Mouse (Mus musculus): ENCODE data around the gene Birc2. TPM values are rescaled to one million over a fixed set of nuclear protein-coding genes. Genes with fewer than 3 reads are reported as not detected.
A peak's percentile ranks its signal among the peaks of the same experiment; 100 is the strongest.

The Birc2 gene
- polyA plus RNA-seq, 1 experiment from 2014 or later: 15.6 TPM

DNA sequence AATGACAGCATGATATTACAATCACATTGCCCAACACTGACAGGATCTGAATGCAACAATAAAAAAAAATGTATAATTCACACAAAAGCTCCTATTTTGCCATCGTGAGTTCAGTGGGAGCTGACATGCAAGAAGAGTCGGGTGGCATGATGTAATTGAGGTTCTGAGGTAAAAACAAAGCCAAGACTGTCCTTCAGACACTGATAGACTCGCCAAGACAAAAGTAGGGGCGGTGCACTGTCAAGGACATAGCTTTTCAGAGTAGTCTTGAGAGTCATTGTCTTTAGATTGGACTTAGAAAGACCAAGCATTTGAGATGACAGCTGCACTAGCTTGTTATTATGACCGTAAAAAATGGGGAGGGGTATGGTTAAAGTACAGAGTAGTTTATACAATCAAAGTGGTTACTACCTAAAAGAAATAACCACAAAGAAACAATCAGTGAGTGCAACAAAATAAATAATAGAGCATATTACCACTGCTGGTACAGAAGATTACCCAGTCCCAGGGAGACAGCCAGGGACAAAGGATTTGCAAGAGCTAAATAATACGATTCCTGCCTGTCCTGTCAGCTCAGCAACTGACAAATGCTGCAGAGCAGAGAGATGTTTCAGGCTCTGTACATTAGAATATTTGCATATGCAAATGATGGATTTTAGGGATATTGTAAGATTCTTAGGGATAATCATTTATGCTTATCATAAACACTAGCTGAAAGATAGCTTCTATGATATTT lies 40.6 kb downstream of the Birc2 start:
- Histone ChIP-seq H3K9ac (no peak overlapping the region), H3K27me3 (replicated peaks) (no peaks in the 10 kb centered on the region), H3K4me3 (no peak overlapping the region), H3K27ac (no peak overlapping the region), H3K36me3 (peaks cover 41% of the 10 kb centered on the region), H3K4me2 (no peak overlapping the region), H3K9me3 (replicated peaks) (no peaks in the 10 kb centered on the region), H3K4me1 (peaks cover 10% of the 10 kb centered on the region)
- 65% methylated on average over 6 of the region's 6 CpGs for WGBS (ENCODE audit: insufficient replicate concordance)
- ATAC-seq: no peak

DNA sequence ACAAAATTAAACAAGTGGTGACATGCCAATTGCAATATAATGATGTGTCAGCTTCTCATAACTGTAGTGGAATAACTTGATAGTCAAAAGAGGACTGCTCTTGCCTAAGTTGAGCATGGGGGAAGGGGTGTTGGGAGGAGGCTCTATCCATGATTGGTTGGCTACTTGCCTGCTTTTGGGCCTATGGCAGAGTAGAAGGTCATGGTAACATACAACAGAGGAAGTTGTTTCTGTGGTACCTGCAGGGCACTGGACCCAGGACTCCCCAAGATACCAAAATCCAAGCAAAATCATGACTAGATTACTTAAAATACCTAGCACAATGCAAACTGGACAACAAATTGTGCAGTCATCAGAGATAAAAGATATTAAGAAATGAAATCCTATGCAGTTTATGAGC lies 41.3 kb downstream of the Birc2 start:
- H3K9ac ChIP-seq: no peak overlapping the region
- H3K27me3 ChIP-seq (replicated peaks): no peaks in the 10 kb centered on the region
- H3K36me3 ChIP-seq: peaks cover 48% of the 10 kb centered on the region
- peaks cover 17% of the 10 kb centered on the region for H3K4me1 ChIP-seq
- H3K9me3 ChIP-seq (replicated peaks): no peaks in the 10 kb centered on the region
- H3K27ac ChIP-seq: no peak overlapping the region
- no peak overlapping the region for H3K4me2 ChIP-seq
- H3K4me3 ChIP-seq: no peak overlapping the region
- ATAC-seq: no peak

DNA sequence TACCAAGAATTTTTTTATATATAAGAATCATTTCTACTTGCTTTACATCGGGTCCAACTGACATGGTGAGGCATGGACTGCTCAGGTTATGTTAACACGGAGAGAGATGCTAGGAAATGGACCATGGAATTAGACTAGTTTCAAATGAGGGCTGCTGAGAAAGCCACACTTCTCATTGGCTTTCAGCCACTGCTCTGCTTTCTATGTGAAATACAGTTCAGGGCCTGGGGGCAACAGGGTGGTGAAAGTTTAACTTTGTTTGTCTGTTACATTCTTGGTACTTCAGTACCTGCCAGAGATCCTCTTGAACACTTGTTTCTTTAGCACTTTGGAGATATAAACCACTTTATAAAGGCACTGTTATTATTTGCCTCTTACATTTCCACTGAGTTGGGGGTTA lies 43.3 kb downstream of the Birc2 start:
- peaks cover 34% of the 10 kb centered on the region for H3K4me1 ChIP-seq
- H3K36me3 ChIP-seq: peaks cover 55% of the 10 kb centered on the region
- no peak overlapping the region for H3K27ac ChIP-seq
- ATAC-seq: no peak
- no peak overlapping the region for H3K9ac ChIP-seq
- no peak overlapping the region for H3K4me2 ChIP-seq
- no peaks in the 10 kb centered on the region for H3K27me3 ChIP-seq (replicated peaks)
- no peak overlapping the region for H3K4me3 ChIP-seq
- 78% methylated on average over 2 of the region's 2 CpGs for WGBS (ENCODE audit: insufficient replicate concordance)
- no peaks in the 10 kb centered on the region for H3K9me3 ChIP-seq (replicated peaks)

DNA sequence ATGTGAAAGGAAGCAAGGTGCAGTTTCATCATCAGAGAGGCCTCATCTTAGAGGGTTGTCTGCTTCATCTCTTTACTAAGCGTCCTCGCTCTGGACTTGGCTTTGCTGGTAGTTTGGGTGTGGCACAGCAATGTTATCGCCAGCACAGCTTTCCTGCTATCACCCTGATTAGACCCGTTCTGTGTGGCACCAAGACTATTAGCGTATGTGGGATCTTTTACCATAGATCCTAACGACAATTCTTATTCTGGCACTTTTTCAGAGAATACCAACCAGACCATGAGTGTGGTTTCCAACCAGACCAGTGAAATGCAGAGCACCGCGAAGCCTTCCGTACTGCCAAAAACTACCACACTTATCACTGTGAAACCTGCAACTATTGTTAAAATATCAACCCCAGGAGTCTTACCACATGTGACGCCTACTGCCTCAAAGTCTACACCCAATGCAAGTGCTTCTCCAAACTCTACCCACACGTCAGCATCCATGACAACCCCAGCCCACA lies 46.2 kb downstream of the Birc2 start:
- Histone ChIP-seq H3K4me3 (peak overlapping the region; percentile 19), H3K27me3 (replicated peaks) (no peaks in the 10 kb centered on the region), H3K4me2 (peak overlapping the region; percentile 57), H3K36me3 (peaks cover 65% of the 10 kb centered on the region), H3K9me3 (replicated peaks) (no peaks in the 10 kb centered on the region), H3K4me1 (peaks cover 51% of the 10 kb centered on the region), H3K27ac (peak overlapping the region; percentile 80), H3K9ac (0 out of 2 replicates have a peak overlapping the region, but pooled peaks have one; percentile 43)
- ATAC-seq: peak; percentile 94
- WGBS (ENCODE audit: insufficient replicate concordance): 28% methylated on average over 11 of the region's 11 CpGs

DNA sequence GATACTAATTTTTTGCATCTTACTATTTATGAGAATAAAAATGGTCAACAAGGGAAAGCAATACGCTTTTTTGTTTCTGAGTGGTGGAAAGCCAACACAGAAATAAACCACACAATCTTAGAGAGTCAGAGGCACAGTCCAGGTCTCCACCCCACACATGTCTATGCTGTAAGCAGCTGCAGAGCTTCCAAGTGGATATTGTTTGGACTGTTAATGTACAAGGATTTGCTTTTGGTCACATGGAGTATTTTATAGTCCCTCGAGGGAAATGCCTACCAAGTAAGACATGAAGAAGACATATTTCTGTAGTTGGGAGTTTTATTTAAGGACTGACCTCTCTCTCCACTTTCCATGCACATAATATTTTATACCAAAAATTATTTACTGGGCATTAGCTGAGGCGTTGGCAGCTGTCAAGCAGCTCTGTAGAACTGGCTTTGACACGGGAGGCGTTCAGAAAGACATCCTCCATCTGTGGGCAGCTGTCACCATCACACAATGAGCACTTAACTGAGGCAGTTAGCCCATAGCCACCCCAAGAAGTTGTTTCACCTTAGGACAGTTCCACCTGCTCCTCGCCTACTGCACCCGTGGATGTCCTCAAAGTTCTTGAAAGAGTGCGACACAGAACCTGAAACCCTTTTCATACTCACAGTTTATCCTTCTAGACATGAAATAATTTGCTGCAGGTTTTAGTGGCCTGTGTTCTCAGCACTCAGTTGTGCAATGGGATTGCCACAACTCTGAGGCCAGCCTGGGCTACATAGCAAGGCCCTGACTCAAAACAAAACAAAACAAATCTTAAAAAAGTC lies 46.9 kb downstream of the Birc2 start:
- H3K27ac ChIP-seq: peak overlapping the region; percentile 80
- peak; percentile 34 for ATAC-seq

DNA sequence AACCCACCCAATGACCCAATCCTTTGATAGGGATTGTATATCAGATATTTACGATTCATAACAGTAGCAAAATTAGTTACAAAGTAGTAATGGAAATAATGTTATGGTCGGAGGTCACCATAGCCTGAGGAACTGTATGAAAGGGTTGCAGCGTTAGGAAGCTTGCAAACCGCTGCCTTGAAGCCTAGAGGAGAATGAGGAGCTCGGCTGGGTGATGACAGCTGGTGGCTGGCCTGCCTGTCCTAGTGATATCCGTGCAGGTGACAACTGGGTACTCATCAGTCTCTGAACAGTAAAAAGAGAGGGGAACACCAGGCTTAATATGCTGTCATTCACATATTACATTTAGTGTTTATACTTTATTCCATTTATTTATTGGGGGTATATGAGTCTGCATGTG lies 48.5 kb downstream of the Birc2 start:
- Histone ChIP-seq H3K4me3 (no peak overlapping the region), H3K4me2 (no peak overlapping the region), H3K36me3 (peaks cover 72% of the 10 kb centered on the region), H3K9ac (no peak overlapping the region), H3K4me1 (peaks cover 63% of the 10 kb centered on the region), H3K27me3 (replicated peaks) (no peaks in the 10 kb centered on the region), H3K27ac (peak overlapping the region; percentile 31), H3K9me3 (replicated peaks) (no peaks in the 10 kb centered on the region)
- 79% methylated on average over 6 of the region's 6 CpGs for WGBS (ENCODE audit: insufficient replicate concordance)
- ATAC-seq: no peak

More for the DNA sequence above, 46.9 kb downstream of the Birc2 start:
- Histone ChIP-seq H3K4me1 (peaks cover 55% of the 10 kb centered on the region), H3K9ac (peak overlapping the region; percentile 43; the same call in 1 of the 2 replicates), H3K4me3 (no peak overlapping the region), H3K4me2 (peak overlapping the region; percentile 57), H3K9me3 (replicated peaks) (no peaks in the 10 kb centered on the region), H3K27me3 (replicated peaks) (no peaks in the 10 kb centered on the region), H3K36me3 (peaks cover 69% of the 10 kb centered on the region)
- 56% methylated on average over 8 of the region's 8 CpGs for WGBS (ENCODE audit: insufficient replicate concordance)

DNA sequence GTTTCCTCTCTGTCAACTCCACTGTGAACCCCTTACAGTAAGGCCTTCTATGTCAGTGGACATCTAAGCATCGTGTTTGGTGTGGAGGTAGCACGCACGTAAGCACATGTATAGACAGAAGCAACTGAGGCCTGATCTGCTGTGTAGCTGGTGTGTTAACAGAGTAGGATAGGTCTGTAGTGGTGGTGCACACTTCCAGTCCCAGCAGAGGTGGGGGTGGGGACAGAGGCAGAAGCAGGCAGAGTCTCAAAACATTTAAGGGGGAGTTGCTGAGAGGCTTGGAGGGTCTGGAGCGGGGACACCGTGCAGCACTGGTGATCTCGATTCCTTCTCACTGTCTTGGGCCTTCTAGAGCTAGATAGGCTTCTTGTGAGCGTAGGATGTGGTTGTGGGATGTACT lies 50.8 kb downstream of the Birc2 start:
- ATAC-seq: no peak
- no peak overlapping the region for H3K4me3 ChIP-seq
- 88% methylated on average over 7 of the region's 7 CpGs for WGBS (ENCODE audit: insufficient replicate concordance)
- H3K4me2 ChIP-seq: no peak overlapping the region
- no peaks in the 10 kb centered on the region for H3K9me3 ChIP-seq (replicated peaks)
- H3K4me1 ChIP-seq: peaks cover 62% of the 10 kb centered on the region
- no peak overlapping the region for H3K9ac ChIP-seq
- peaks cover 67% of the 10 kb centered on the region for H3K36me3 ChIP-seq
- no peaks in the 10 kb centered on the region for H3K27me3 ChIP-seq (replicated peaks)
- H3K27ac ChIP-seq: 0 out of 2 replicates have a peak overlapping the region, but pooled peaks have one; percentile 32

DNA sequence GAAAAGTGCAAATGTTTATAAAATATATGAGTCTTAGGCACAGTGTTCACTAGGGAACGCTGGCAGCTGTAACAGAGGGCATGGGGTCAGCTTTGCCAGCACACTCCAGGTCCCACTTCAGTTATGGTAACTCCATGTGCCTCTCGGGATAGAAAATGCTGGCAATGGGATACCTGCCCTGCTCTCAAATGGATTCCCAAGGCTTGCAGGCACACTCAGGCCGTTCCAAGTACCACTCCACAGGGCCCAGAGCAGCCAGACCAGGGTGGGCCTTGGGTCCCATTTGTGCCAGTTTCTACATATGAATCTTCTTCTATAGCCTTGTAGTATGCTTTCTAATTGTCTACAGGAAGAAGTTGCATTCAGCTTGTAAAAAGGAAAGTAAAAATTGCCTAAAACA lies 51.5 kb downstream of the Birc2 start:
- ATAC-seq: no peak
- peaks cover 62% of the 10 kb centered on the region for H3K4me1 ChIP-seq
- 85% methylated on average over 3 of the region's 3 CpGs for WGBS (ENCODE audit: insufficient replicate concordance)
- H3K4me2 ChIP-seq: no peak overlapping the region
- no peak overlapping the region for H3K9ac ChIP-seq
- H3K9me3 ChIP-seq (replicated peaks): no peaks in the 10 kb centered on the region
- no peaks in the 10 kb centered on the region for H3K27me3 ChIP-seq (replicated peaks)
- no peak overlapping the region for H3K4me3 ChIP-seq
- no peak overlapping the region for H3K27ac ChIP-seq
- peaks cover 63% of the 10 kb centered on the region for H3K36me3 ChIP-seq

DNA sequence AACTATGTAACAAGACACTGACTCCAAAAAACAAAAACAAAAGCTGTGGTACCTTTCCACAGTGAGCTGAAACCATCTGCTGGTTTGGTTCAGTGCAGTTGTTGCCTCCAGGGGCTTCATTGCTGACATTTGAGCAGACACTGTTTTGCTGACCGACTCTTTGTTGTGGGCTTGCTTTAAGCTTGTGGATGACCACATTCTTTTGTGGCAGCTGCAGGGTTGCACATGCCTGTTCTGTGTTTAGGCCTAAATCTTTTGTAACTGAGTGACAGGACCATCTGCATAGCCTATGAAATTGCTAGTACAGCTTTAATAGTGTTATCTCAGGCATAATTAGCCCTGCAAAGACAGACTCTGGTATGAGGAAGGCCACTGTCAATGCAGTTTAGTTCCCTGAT lies 52.2 kb downstream of the Birc2 start:
- no peaks in the 10 kb centered on the region for H3K27me3 ChIP-seq (replicated peaks)
- H3K4me3 ChIP-seq: no peak overlapping the region
- peaks cover 62% of the 10 kb centered on the region for H3K4me1 ChIP-seq
- no peak overlapping the region for H3K27ac ChIP-seq
- 63% methylated on average over 1 of the region's 1 CpGs for WGBS (ENCODE audit: insufficient replicate concordance)
- peaks cover 58% of the 10 kb centered on the region for H3K36me3 ChIP-seq
- no peak overlapping the region for H3K9ac ChIP-seq
- H3K9me3 ChIP-seq (replicated peaks): no peaks in the 10 kb centered on the region
- no peak overlapping the region for H3K4me2 ChIP-seq
- no peak for ATAC-seq

DNA sequence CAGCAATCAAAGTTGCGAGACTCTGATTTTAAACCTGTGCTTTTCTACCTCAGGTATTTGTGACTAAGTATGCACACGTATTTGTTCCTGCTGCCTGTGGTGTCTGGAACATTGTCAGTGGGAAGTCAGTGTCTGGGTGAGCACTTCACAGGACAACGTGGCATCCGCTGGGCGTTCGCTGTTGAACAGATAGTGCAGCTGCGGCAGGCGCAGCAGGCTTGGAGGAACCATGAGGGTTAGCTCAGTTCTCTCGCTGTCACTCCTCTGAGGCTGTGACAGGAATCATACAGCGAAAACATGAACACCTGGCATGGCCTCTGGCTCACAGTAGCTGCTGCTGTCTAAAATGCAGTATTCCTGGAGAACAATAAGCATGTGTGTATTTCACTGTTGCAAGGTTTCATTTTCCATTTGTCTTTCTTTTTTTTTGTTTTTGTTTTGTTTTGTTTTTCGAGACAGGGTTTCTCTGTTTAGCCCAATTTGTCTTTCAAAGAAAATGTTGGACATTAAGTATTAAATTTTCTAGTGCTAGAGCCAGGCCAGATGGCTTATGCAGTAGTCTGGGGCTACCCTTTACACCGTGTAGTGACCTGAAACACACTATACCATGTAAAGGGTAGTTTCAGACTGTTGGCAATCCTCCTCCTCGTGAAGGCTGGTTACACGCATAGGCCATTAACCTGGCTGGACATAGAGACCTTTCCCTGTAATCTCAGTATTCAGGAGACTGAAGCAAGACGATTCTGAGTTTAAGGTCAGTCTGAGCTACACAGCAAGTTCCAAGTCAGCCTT lies 52.8 kb downstream of the Birc2 start:
- ATAC-seq: no peak
- H3K9me3 ChIP-seq (replicated peaks): no peaks in the 10 kb centered on the region
- no peak overlapping the region for H3K4me2 ChIP-seq
- H3K27me3 ChIP-seq (replicated peaks): no peaks in the 10 kb centered on the region
- WGBS (ENCODE audit: insufficient replicate concordance): 81% methylated on average over 15 of the region's 15 CpGs
- H3K36me3 ChIP-seq: peaks cover 61% of the 10 kb centered on the region
- no peak overlapping the region for H3K27ac ChIP-seq
- no peak overlapping the region for H3K9ac ChIP-seq
- H3K4me1 ChIP-seq: peaks cover 62% of the 10 kb centered on the region
- no peak overlapping the region for H3K4me3 ChIP-seq

DNA sequence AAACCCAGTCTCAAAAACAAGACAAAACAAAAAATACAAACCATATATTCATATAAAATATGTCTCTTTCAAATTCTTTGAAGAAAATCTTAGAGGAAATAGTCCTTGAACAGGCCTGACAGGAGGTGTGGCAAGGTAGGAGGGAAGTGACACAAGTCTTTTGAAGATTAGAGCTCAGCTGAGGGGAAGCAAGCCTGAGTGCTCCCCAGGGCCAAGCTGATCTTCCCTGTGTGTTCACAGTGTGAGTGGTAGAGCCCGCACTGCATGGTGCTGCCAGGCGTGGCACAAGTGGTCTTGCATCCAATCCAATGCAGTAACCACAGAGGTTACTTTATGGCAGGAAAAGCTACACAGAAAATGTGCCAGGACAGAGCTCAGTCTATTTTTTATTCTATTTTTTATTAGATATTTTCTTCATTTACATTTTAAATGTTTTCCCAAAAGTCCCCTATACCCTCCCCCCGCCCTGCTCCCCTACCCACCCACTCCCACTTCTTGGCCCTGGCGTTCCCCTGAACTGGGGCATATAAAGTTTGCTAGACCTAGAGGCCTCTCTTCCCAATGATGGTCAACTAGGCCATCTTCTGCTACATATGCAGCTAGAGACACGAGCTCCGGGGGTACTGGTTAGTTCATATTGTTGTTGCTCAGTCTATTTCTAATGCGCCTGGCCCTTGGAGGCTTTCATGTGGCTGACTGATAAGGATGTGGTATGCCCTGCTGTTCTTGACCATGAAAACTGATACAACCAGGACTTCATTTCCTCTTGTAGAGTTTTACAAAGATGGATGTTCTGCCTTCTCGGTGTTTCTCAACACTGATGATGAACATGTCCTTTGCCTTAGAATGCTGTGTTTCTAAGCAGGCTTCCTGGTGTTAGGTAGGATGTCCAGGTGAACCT lies 56.4 kb downstream of the Birc2 start:
- H3K27ac ChIP-seq: peak overlapping the region; percentile 77
- no peaks in the 10 kb centered on the region for H3K27me3 ChIP-seq (replicated peaks)
- peak overlapping the region; percentile 50 for H3K4me2 ChIP-seq
- no peaks in the 10 kb centered on the region for H3K9me3 ChIP-seq (replicated peaks)
- peaks cover 71% of the 10 kb centered on the region for H3K36me3 ChIP-seq
- H3K9ac ChIP-seq: peak overlapping the region; percentile 24; the same call in 1 of the 2 replicates
- peaks cover 53% of the 10 kb centered on the region for H3K4me1 ChIP-seq
- 35% methylated on average over 8 of the region's 8 CpGs for whole genome bisulfite sequencing (ENCODE audit: insufficient replicate concordance)
- H3K4me3 ChIP-seq: no peak overlapping the region
- peak; percentile 86 for ATAC-seq

All from liver, embryonic 12.5 days (tissue).